Mouse (Mus musculus) forebrain, embryonic 11.5 days (tissue): ENCODE measurements around the gene Rit1. TPM values are rescaled to one million over a fixed set of nuclear protein-coding genes. Genes with fewer than 3 reads are reported as not detected.
"Not testable (repeated sequence)": the region's sequence is repeated elsewhere in the genome, so short reads cannot be mapped to it uniquely, and the experiment has no call there.

Experiments
- ATAC-seq: fragments of 200-750 bp; cut with Nextera tagmentation; replicated peaks from 2 replicates; pipeline ENCODE4 v1.8.0; 2017; ENCODE audit warnings: moderate TSS enrichment; ENCODE audit not compliant: low FRiP score
- DNase-seq: peaks from one replicate; pipeline ENCODE4 v3.0.0-alpha.2; 2017; ENCODE audit warnings: low spot score
- H3K27ac ChIP-seq: fragments of 300-500 bp; sonication (generic); 2 replicates; pipeline ENCODE4 v1.5.1; 2014; ENCODE audit warnings: low read depth, low read length
- H3K27me3 ChIP-seq: fragments of 300-500 bp; sonication (generic); 2 replicates; pipeline ENCODE4 v1.6.1; 2014; ENCODE audit warnings: mild to moderate bottlenecking, low read length, mixed read lengths; ENCODE audit not compliant: control insufficient read depth, insufficient read depth
- H3K36me3 ChIP-seq: fragments of 300-500 bp; sonication (generic); 2 replicates; pipeline ENCODE4 v1.6.1; 2014; ENCODE audit warnings: mild to moderate bottlenecking, low read length, moderate library complexity, mixed read lengths; ENCODE audit not compliant: control insufficient read depth, insufficient read depth
- H3K4me1 ChIP-seq: fragments of 300-500 bp; sonication (generic); replicated peaks from 2 replicates; pipeline ENCODE4 v1.6.1; 2014; ENCODE audit warnings: low read length, mixed read lengths; ENCODE audit not compliant: control insufficient read depth, insufficient read depth
- H3K4me2 ChIP-seq: fragments of 300-500 bp; sonication (generic); 2 replicates; pipeline ENCODE4 v1.6.1; 2014; ENCODE audit warnings: low read depth, mild to moderate bottlenecking, low read length, moderate library complexity, mixed read lengths; ENCODE audit not compliant: severe bottlenecking
- H3K4me3 ChIP-seq: fragments of 300-500 bp; sonication (generic); 2 replicates; pipeline ENCODE4 v1.5.1; 2014; ENCODE audit warnings: low read depth, low read length
- H3K9ac ChIP-seq: fragments of 300-500 bp; sonication (generic); 2 replicates; pipeline ENCODE4 v1.6.1; 2014; ENCODE audit warnings: low read length
- H3K9me3 ChIP-seq: fragments of 300-500 bp; sonication (generic); 2 replicates; pipeline ENCODE4 v1.6.1; 2016; ENCODE audit warnings: low read length, mixed read lengths; ENCODE audit not compliant: control insufficient read depth
- WGBS: fragments of 180-500 bp; shearing (Covaris S2); extraction: QIAGEN DNeasy Blood & Tissue Kit; methylation state at CpG from one replicate; pipeline ENCODE4 v1.1.7; 2014; 5-methylcytosine and 5-hydroxymethylcytosine counted together
- polyA plus RNA-seq: library from polyadenylated mRNA; unstranded; fragments of >200 nt; fragmentation: Nextera tagmentation; extraction: Ambion mirVana; gene quantifications from 2 replicates; pipeline ENCODE4 v1.2.1, GENCODE M21; 2014

Rit1 gene
- polyA plus RNA-seq, 1 experiment from 2014 or later: 37.9 TPM

DNA sequence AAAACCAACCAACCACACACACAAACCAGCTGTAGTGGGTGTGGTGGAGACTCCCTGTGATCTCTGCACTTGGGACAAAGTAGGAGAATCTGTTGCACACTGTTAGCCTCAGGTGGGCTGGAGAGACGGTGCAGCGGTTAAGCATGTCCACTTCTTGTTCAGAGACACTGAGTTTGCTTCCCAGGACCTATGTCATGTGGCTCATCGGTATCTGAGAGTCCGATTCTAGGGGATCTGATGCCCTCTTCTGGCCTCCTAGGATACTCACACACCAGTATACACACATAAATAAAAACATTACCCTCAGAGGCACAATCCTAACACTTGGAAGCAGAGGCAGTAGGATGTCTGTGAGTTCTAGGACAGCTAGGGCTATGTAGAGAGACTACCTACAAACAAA is 37.6 kb downstream of the Rit1 start:
- Histone ChIP-seq H3K36me3 (peaks cover 28% of the 10 kb centered on the region), H3K9me3 (peaks cover 2% of the 10 kb centered on the region), H3K4me3 (no peak overlapping the region), H3K27me3 (no peaks in the 10 kb centered on the region), H3K4me2 (no peak overlapping the region), H3K27ac (no peak overlapping the region), H3K9ac (no peak overlapping the region), H3K4me1 (peaks cover 15% of the 10 kb centered on the region)
- ATAC-seq: no peak
- no peak for DNase-seq
- WGBS: 88% methylated on average over 4 of the region's 4 CpGs

GRCm38 (mm10) chr3:88755541-88755940 is 38.9 kb downstream of the Rit1 start:
- H3K4me3 ChIP-seq: no peak overlapping the region
- no peak overlapping the region for H3K9ac ChIP-seq
- ATAC-seq: no peak
- peaks cover 17% of the 10 kb centered on the region for H3K4me1 ChIP-seq
- no peak overlapping the region for H3K27ac ChIP-seq
- H3K4me2 ChIP-seq: no peak overlapping the region
- no peaks in the 10 kb centered on the region for H3K9me3 ChIP-seq
- peaks cover 18% of the 10 kb centered on the region; the same call in 1 of the 2 replicates for H3K36me3 ChIP-seq
- no peak for DNase-seq
- 85% methylated on average over 3 of the region's 3 CpGs for WGBS
- no peaks in the 10 kb centered on the region for H3K27me3 ChIP-seq

GRCm38 (mm10) chr3:88756276-88756675 is 39.6 kb downstream of the Rit1 start:
- H3K4me2 ChIP-seq: 0 out of 2 replicates have a peak overlapping the region, but pooled peaks have one; percentile 8
- no peaks in the 10 kb centered on the region for H3K27me3 ChIP-seq
- DNase-seq (no peak), ATAC-seq (no peak; the same call in 1 of the 2 replicates)
- WGBS: 46% methylated on average over 4 of the region's 4 CpGs
- H3K36me3 ChIP-seq: peaks cover 13% of the 10 kb centered on the region; the same call in 1 of the 2 replicates
- H3K27ac ChIP-seq: peak overlapping the region; percentile 65
- peaks cover 17% of the 10 kb centered on the region for H3K4me1 ChIP-seq
- peak overlapping the region; percentile 41; the same call in 1 of the 2 replicates for H3K9ac ChIP-seq
- no peaks in the 10 kb centered on the region for H3K9me3 ChIP-seq
- H3K4me3 ChIP-seq: no peak overlapping the region

GRCm38 (mm10) chr3:88758045-88758500 is 41.4 kb downstream of the Rit1 start:
- H3K4me1 ChIP-seq: peaks cover 17% of the 10 kb centered on the region
- peak; percentile 87 for ATAC-seq

DNA sequence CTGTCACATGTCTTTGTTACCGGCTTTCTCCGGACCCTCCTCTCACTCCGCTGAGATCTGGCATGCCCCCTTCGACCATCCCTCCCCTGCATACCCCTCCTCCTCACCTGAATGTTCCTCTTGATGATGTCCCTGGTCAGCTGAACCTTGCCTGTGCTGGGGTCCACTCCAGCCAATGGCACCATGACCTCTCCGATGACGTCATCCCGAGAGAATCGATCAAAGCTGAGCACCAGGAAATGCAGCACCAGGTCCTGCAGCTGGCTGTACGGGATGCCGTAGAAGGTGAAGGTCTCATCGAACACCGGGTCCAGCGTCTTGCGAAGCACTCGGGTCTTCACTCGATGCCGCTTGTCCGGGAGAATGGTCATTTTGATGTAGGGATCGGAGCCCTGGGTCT is 45.0 kb downstream of the Rit1 start:
- DNase-seq: no peak

More at GRCm38 (mm10) chr3:88758045-88758500, 41.4 kb downstream of the Rit1 start:
- Histone ChIP-seq H3K4me2 (peak overlapping the region; percentile 19), H3K9ac (peak overlapping the region; percentile 67), H3K9me3 (no peaks in the 10 kb centered on the region), H3K27ac (peak overlapping the region; percentile 87), H3K4me3 (peak overlapping the region; percentile 0; the same call in 1 of the 2 replicates), H3K36me3 (peaks cover 15% of the 10 kb centered on the region), H3K27me3 (no peaks in the 10 kb centered on the region)
- DNase-seq: peak; percentile 79
- WGBS: 4% methylated on average over 5 of the region's 5 CpGs

DNA sequence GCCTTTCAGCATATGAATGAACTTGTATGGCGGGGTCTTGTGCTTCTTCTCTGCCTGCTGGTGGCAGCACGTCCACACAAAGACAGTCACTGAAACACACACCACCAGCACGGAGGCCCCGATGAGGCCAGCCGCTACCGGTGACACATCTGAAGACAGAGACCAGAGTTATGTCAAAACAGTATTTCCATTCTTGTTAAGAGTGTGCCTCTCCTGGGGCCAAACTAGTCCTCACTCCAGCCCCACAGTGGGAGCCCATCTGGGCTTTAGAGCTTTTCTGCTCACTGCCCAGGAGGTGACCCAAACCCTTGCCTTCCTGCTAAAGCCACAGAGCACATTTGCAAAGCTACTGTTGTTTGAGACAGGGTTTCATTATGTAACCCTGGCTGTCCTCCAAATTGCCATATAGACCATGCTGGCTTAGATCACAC is 45.8 kb downstream of the Rit1 start:
- H3K9me3 ChIP-seq: no peaks in the 10 kb centered on the region
- no peak overlapping the region for H3K9ac ChIP-seq
- ATAC-seq (no peak), DNase-seq (no peak)
- peaks cover 10% of the 10 kb centered on the region for H3K4me1 ChIP-seq
- no peak overlapping the region for H3K4me3 ChIP-seq
- H3K27ac ChIP-seq: no peak overlapping the region
- H3K36me3 ChIP-seq: peaks cover 14% of the 10 kb centered on the region
- no peak overlapping the region for H3K4me2 ChIP-seq
- WGBS: 72% methylated on average over 6 of the region's 6 CpGs
- H3K27me3 ChIP-seq: no peaks in the 10 kb centered on the region

More for the DNA sequence above, 45.0 kb downstream of the Rit1 start:
- no peak overlapping the region for H3K4me3 ChIP-seq
- H3K4me1 ChIP-seq: peaks cover 14% of the 10 kb centered on the region
- H3K9ac ChIP-seq: no peak overlapping the region
- no peaks in the 10 kb centered on the region for H3K9me3 ChIP-seq
- peaks cover 14% of the 10 kb centered on the region for H3K36me3 ChIP-seq
- ATAC-seq: no peak
- no peaks in the 10 kb centered on the region for H3K27me3 ChIP-seq
- H3K27ac ChIP-seq: no peak overlapping the region
- no peak overlapping the region for H3K4me2 ChIP-seq
- WGBS: 94% methylated on average over 19 of the region's 19 CpGs

- not testable (repeated sequence) for H3K27me3 ChIP-seq, H3K4me1 ChIP-seq, H3K36me3 ChIP-seq, H3K9me3 ChIP-seq
- Histone ChIP-seq H3K4me3 (peak overlapping the region; percentile 31), H3K4me2 (peak overlapping the region; percentile 44), H3K9ac (peak overlapping the region; percentile 37), H3K27ac (peak overlapping the region; percentile 82)
- 1% methylated on average over 18 of the region's 28 CpGs for WGBS
- ATAC-seq (peak; percentile 90), DNase-seq (peak; percentile 82)
These were observed 54.7 kb downstream of the Rit1 start for GRCm38 (mm10) chr3:88771189-88771940.

- H3K4me1 ChIP-seq, H3K9me3 ChIP-seq, H3K36me3 ChIP-seq, DNase-seq, H3K27me3 ChIP-seq: not testable (repeated sequence)
- H3K27ac ChIP-seq: peak overlapping the region; percentile 82
- H3K4me3 ChIP-seq: peak overlapping the region; percentile 31
- ATAC-seq: peak; percentile 39; the same call in 1 of the 2 replicates
- H3K9ac ChIP-seq: peak overlapping the region; percentile 37
- 0% methylated on average over 3 of the region's 6 CpGs for WGBS
- peak overlapping the region; percentile 44 for H3K4me2 ChIP-seq
These were observed 55.3 kb downstream of the Rit1 start for GRCm38 (mm10) chr3:88771941-88772280.
